Mouse (Mus musculus) ES-E14 (cell line): ENCODE results near the gene Metap1.

Source experiments
- HCFC1 ChIP-seq: IDR thresholded peaks from 2 replicates; pipeline ENCODE4 v1.6.1; 2012; ENCODE audit warnings: low read length, inconsistent platforms, borderline replicate concordance; ENCODE audit not compliant: insufficient read depth
- MAFK ChIP-seq: IDR thresholded peaks from 2 replicates; pipeline ENCODE4 v1.6.1; 2014; ENCODE audit warnings: mild to moderate bottlenecking, low read depth, low read length, inconsistent platforms; ENCODE audit not compliant: insufficient read depth
- ZC3H11A ChIP-seq: IDR thresholded peaks from 2 replicates; pipeline ENCODE4 v1.6.1; 2012; ENCODE audit warnings: low read depth, mild to moderate bottlenecking, inconsistent platforms, low read length, borderline replicate concordance
- ZNF384 ChIP-seq: IDR thresholded peaks from 2 replicates; pipeline ENCODE4 v1.6.1; 2012; ENCODE audit warnings: low read depth, low read length, inconsistent platforms

DNA sequence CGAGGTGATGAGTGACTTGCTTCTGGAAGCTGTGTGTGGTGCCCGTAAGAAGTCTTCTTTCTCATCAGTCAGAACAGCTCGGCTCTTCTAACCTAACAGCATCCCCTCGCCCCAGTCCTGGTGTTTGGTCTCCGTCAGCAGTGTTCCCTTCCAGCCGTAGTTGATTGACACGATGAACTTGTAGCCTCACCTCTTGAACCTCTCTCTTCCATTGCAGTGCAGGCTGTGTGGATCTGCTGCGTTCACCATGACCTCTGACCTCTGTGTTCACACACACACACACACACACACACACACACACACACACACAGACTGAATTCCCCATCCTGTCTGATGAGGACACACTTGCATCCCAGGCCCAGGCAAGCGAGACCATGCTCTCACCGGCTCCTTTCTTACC is 37.1 kb downstream of the Metap1 start:
- TF ChIP-seq ZC3H11A (no peak), MAFK (no peak), ZNF384 (no peak), HCFC1 (no peak)
